Mouse (Mus musculus) stomach, postnatal 0 days (tissue): ENCODE results near the gene Xpo4. TPM values are rescaled to one million over a fixed set of nuclear protein-coding genes. Genes with fewer than 3 reads are reported as not detected.
A peak's percentile ranks its signal among the peaks of the same experiment; 100 is the strongest.

Source experiments
- ATAC-seq: fragments of 200-750 bp; cut with Nextera tagmentation; 2 replicates; pipeline ENCODE4 v1.8.0; 2017; ENCODE audit not compliant: low FRiP score, low TSS enrichment
- DNase-seq: peaks from one replicate; pipeline ENCODE4 v3.0.0-alpha.2; 2016; ENCODE audit warnings: low spot score
- H3K27ac ChIP-seq: fragments of 300-500 bp; sonication (generic); replicated peaks from 2 replicates; pipeline ENCODE4 v1.5.1; 2014; ENCODE audit warnings: mild to moderate bottlenecking, control low read depth
- H3K27me3 ChIP-seq: fragments of 300-500 bp; sonication (generic); 2 replicates; pipeline ENCODE4 v1.6.1; 2014; ENCODE audit warnings: low read length; ENCODE audit not compliant: control insufficient read depth, insufficient read depth
- H3K36me3 ChIP-seq: fragments of 300-500 bp; sonication (generic); 2 replicates; pipeline ENCODE4 v1.6.1; 2014; ENCODE audit warnings: low read length, mixed read lengths; ENCODE audit not compliant: control insufficient read depth, insufficient read depth
- H3K4me1 ChIP-seq: fragments of 300-500 bp; sonication (generic); replicated peaks from 2 replicates; pipeline ENCODE4 v1.6.1; 2014; ENCODE audit warnings: antibody characterized with exemption; ENCODE audit not compliant: control insufficient read depth, insufficient read depth
- H3K4me2 ChIP-seq: fragments of 300-500 bp; sonication (generic); replicated peaks from 2 replicates; pipeline ENCODE4 v1.6.1; 2014; ENCODE audit warnings: low read depth, mild to moderate bottlenecking, control low read depth, moderate library complexity
- H3K4me3 ChIP-seq: fragments of 300-500 bp; sonication (generic); 2 replicates; pipeline ENCODE4 v1.5.1; 2014; ENCODE audit warnings: low read depth, low read length, control low read depth
- H3K9ac ChIP-seq: fragments of 300-500 bp; sonication (generic); 2 replicates; pipeline ENCODE4 v1.6.1; 2014; ENCODE audit warnings: mild to moderate bottlenecking, low read length, control low read depth, mixed read lengths
- H3K9me3 ChIP-seq: fragments of 300-500 bp; sonication (generic); 2 replicates; pipeline ENCODE4 v1.6.1; 2016; ENCODE audit warnings: low read length; ENCODE audit not compliant: control insufficient read depth
- CTCF ChIP-seq: IDR thresholded peaks from 2 replicates; pipeline ENCODE4 v1.5.1; 2016; ENCODE audit warnings: antibody characterized with exemption, low read depth, mild to moderate bottlenecking, moderate library complexity
- EP300 ChIP-seq: optimal IDR thresholded peaks from 2 replicates; pipeline ENCODE3; 2016; ENCODE audit warnings: antibody characterized with exemption
- WGBS: fragments of 180-500 bp; shearing (Covaris S2); extraction: QIAGEN DNeasy Blood & Tissue Kit; methylation state at CpG from one replicate; pipeline ENCODE4 v1.1.7; 2014; 5-methylcytosine and 5-hydroxymethylcytosine counted together
- polyA plus RNA-seq: library from polyadenylated mRNA; unstranded; fragments of >200 nt; fragmentation: Nextera tagmentation; extraction: Ambion mirVana; gene quantifications from 2 replicates; pipeline ENCODE4 v1.2.1, GENCODE M21; 2015

Xpo4 gene
- polyA plus RNA-seq, 1 experiment from 2014 or later: 7.9 TPM

GRCm38 (mm10) chr14:57554434-57554833 lies 110.8 kb downstream of the Xpo4 start:
- ATAC-seq (no peak), DNase-seq (no peak)
- no peaks in the 10 kb centered on the region for H3K36me3 ChIP-seq
- H3K9ac ChIP-seq: no peak overlapping the region
- H3K4me3 ChIP-seq: no peak overlapping the region
- H3K27me3 ChIP-seq: no peaks in the 10 kb centered on the region
- H3K4me2 ChIP-seq: no peak overlapping the region
- H3K4me1 ChIP-seq: no peaks in the 10 kb centered on the region
- H3K27ac ChIP-seq: no peak overlapping the region
- TF ChIP-seq CTCF (no peak), EP300 (no peak)
- 84% methylated on average over 5 of the region's 5 CpGs for WGBS
- H3K9me3 ChIP-seq: no peaks in the 10 kb centered on the region

- Histone ChIP-seq H3K27me3 (no peaks in the 10 kb centered on the region), H3K27ac (no peak overlapping the region), H3K4me1 (no peaks in the 10 kb centered on the region), H3K4me2 (no peak overlapping the region), H3K9me3 (no peaks in the 10 kb centered on the region), H3K4me3 (no peak overlapping the region), H3K36me3 (no peaks in the 10 kb centered on the region), H3K9ac (no peak overlapping the region)
- ATAC-seq: no peak
- TF ChIP-seq CTCF: no peak
- no peak for TF ChIP-seq EP300
- DNase-seq: no peak
Observed at GRCm38 (mm10) chr14:57552945-57553344, 112.3 kb downstream of the Xpo4 start.

- ATAC-seq (peak; percentile 66; the same call in 1 of the 2 replicates), DNase-seq (no peak)
- no peak overlapping the region for H3K4me2 ChIP-seq
- H3K4me1 ChIP-seq: no peaks in the 10 kb centered on the region
- WGBS: 27% methylated on average over 5 of the region's 5 CpGs
- H3K4me3 ChIP-seq: no peak overlapping the region
- H3K36me3 ChIP-seq: no peaks in the 10 kb centered on the region
- H3K27ac ChIP-seq: peak overlapping the region; percentile 74
- H3K9ac ChIP-seq: no peak overlapping the region
- H3K27me3 ChIP-seq: no peaks in the 10 kb centered on the region
- TF ChIP-seq CTCF (no peak), EP300 (no peak)
- H3K9me3 ChIP-seq: no peaks in the 10 kb centered on the region
Observed at GRCm38 (mm10) chr14:57547062-57547461, 118.2 kb downstream of the Xpo4 start.

GRCm38 (mm10) chr14:57546557-57547021 lies 118.6 kb downstream of the Xpo4 start:
- Histone ChIP-seq H3K9me3 (no peaks in the 10 kb centered on the region), H3K4me1 (no peaks in the 10 kb centered on the region), H3K9ac (no peak overlapping the region), H3K27me3 (no peaks in the 10 kb centered on the region), H3K4me3 (no peak overlapping the region), H3K36me3 (no peaks in the 10 kb centered on the region), H3K4me2 (no peak overlapping the region), H3K27ac (peak overlapping the region; percentile 74)
- ATAC-seq (peak; percentile 86), DNase-seq (peak; percentile 85)
- TF ChIP-seq CTCF (no peak), EP300 (no peak)
- WGBS: 11% methylated on average over 13 of the region's 13 CpGs

GRCm38 (mm10) chr14:57546131-57546530 lies 119.1 kb downstream of the Xpo4 start:
- ATAC-seq (no peak), DNase-seq (no peak)
- Histone ChIP-seq H3K27me3 (no peaks in the 10 kb centered on the region), H3K36me3 (no peaks in the 10 kb centered on the region), H3K4me1 (no peaks in the 10 kb centered on the region), H3K9me3 (no peaks in the 10 kb centered on the region), H3K4me2 (no peak overlapping the region), H3K9ac (no peak overlapping the region), H3K27ac (peak overlapping the region; percentile 74), H3K4me3 (no peak overlapping the region)
- TF ChIP-seq CTCF (no peak), EP300 (no peak)
- WGBS: 69% methylated on average over 8 of the region's 8 CpGs

- Histone ChIP-seq H3K4me3 (no peak overlapping the region), H3K36me3 (no peaks in the 10 kb centered on the region), H3K27ac (no peak overlapping the region), H3K4me2 (no peak overlapping the region), H3K9me3 (no peaks in the 10 kb centered on the region), H3K27me3 (no peaks in the 10 kb centered on the region), H3K4me1 (no peaks in the 10 kb centered on the region), H3K9ac (no peak overlapping the region)
- WGBS: 88% methylated on average over 17 of the region's 17 CpGs
- DNase-seq (no peak), ATAC-seq (no peak)
- TF ChIP-seq EP300 (no peak), CTCF (no peak)
Observed at GRCm38 (mm10) chr14:57545526-57545925, 119.7 kb downstream of the Xpo4 start.
